Mouse (Mus musculus) Patski (cell line): Measurements from ENCODE around the gene Glis2. TPM values are rescaled to one million over a fixed set of nuclear protein-coding genes. Genes with fewer than 3 reads are reported as not detected.
A peak's percentile ranks its signal among the peaks of the same experiment; 100 is the strongest.

Experiments
- ATAC-seq: fragments of 100-300 bp; one replicate; pipeline ENCODE4 v1.8.0; 2021
- CTCF ChIA-PET: fragments of 350-600 bp; sonication (Branson Sonifier 250); formaldehyde crosslinking; loops from one replicate; lab custom pipeline; 2022; ENCODE audit warnings: inconsistent platforms; lab: Charles Lee
- POLR2A ChIA-PET: fragments of 350-600 bp; sonication (Branson Sonifier 250); formaldehyde crosslinking; loops from one replicate; lab custom pipeline; 2022; ENCODE audit warnings: antibody characterized with exemption, inconsistent platforms; lab: Charles Lee
- DNase-seq: peaks from one replicate; pipeline ENCODE4 v3.0.0-alpha.2; 2011; ENCODE audit warnings: low read depth, low spot score
- H3K27me3 ChIP-seq: fragments of 371-371 bp; one replicate; pipeline ENCODE4 v1.5.1; 2021
- CTCF ChIP-seq: fragments of 100-300 bp; IDR thresholded peaks from one replicate; pipeline ENCODE4 v1.5.1; 2021
- in situ Hi-C: fragments of 300-500 bp; cut with MboI; formaldehyde crosslinking; loops from 3 replicates; pipeline ENCODE4 v1.11.1; 2018; ENCODE audit warnings: low pct_unique_long_range_greater_than_20kb, mixed read lengths
- polyA plus RNA-seq: library from polyadenylated mRNA; unstranded; gene quantifications from one replicate; pipeline ENCODE4 v1.2.3, GENCODE M21; 2021

Glis2 gene
- polyA plus RNA-seq, 1 experiment from 2014 or later = 87.1 TPM

DNA sequence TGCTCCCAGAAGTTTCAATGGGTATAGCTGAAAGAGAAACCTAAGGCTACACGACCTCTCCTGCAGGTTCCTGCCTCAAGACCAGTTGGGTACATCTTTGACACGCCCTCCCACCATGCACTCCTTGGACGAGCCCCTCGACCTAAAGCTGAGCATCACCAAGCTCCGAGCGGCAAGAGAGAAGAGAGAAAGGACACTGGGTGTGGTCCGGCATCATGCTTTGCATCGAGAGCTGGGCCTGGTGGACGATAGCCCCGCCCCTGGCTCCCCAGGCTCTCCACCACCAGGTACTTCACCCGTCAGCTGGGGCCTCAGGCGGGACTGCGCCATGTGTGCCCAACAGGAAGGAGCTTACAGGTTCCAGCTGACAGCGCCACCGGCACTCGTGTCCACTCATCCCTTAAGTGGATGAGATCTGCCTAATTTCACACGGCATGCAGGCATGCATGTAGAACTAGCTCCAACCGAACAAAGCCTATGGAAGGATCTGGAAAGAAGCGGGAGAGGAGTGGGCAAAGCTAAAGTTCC, 14.1 kb downstream of the Glis2 start:
- no peak for ATAC-seq
- POLR2A ChIA-PET = interaction anchor here (0.7 to 4.8 kb wide), 4 partner anchors 14 to 50 kb away, joined by 3 to 34 read pairs (median 4); partner anchors contain the start of genes Glis2 and Pam16
- in situ Hi-C loops = no loop called here
- TF ChIP-seq CTCF = no peak
- CTCF ChIA-PET = interaction anchor here (0.7 to 5.7 kb wide), 15 partner anchors 10 to 120 kb away, joined by 3 to 94 read pairs (median 8); partner anchors contain the start of genes Glis2, Pam16 and Tfap4
- no peak for DNase-seq
- H3K27me3 ChIP-seq = no peaks in the 10 kb centered on the region

- no peaks in the 10 kb centered on the region for H3K27me3 ChIP-seq
- no peak for DNase-seq
- CTCF ChIA-PET = interaction anchor here (1.1 to 5.4 kb wide), 2 partner anchors 46 to 56 kb away, joined by 3 to 26 read pairs; no protein-coding TSS in a partner anchor
- no peak for ATAC-seq
- no peak for TF ChIP-seq CTCF
- POLR2A ChIA-PET = no interaction called here
- in situ Hi-C loops = loop anchor here (5.0 kb wide), 2 partner anchors 44 to 129 kb away; no protein-coding TSS in a partner anchor
Measured at GRCm38 (mm10) chr16:4611193-4611592, 16.7 kb downstream of the Glis2 start.

GRCm38 (mm10) chr16:4611676-4612075, 17.2 kb downstream of the Glis2 start:
- CTCF ChIA-PET = interaction anchor here (1.5 to 5.4 kb wide), 3 partner anchors 19 to 55 kb away, joined by 3 to 26 read pairs (median 6); no protein-coding TSS in a partner anchor

DNA sequence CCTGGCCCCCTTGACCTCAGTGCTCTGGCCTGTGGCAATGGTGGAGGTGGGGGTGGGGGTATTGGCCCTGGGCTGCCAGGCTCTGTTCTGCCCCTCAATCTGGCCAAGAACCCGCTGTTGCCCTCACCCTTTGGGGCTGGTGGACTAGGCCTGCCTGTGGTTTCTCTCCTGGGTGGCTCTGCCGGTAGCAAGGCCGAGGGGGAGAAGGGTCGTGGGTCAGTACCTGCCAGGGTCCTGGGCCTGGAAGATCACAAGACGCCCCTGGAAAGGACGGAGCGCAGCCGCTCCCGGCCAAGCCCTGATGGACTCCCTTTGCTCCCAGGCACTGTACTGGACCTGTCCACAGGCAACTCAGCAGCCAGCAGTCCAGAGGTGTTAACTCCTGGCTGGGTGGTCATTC, 19.2 kb downstream of the Glis2 start:
- ChIA-PET POLR2A (no interaction called here), CTCF (interaction anchor here (1.2 kb wide), 1 partner anchor 33 kb away, joined by 3 read pairs; no protein-coding TSS in a partner anchor)
- no peak for ATAC-seq
- H3K27me3 ChIP-seq = no peaks in the 10 kb centered on the region
- in situ Hi-C loops = loop anchor here (5.0 kb wide), 2 partner anchors 46 to 131 kb away; no protein-coding TSS in a partner anchor
- DNase-seq = no peak
- no peak for TF ChIP-seq CTCF

More at GRCm38 (mm10) chr16:4611676-4612075, 17.2 kb downstream of the Glis2 start:
- in situ Hi-C loops = loop anchor here (5.0 kb wide), 2 partner anchors 44 to 129 kb away; no protein-coding TSS in a partner anchor
- no peak for DNase-seq
- TF ChIP-seq CTCF = no peak
- POLR2A ChIA-PET = no interaction called here
- no peaks in the 10 kb centered on the region for H3K27me3 ChIP-seq
- no peak for ATAC-seq

DNA sequence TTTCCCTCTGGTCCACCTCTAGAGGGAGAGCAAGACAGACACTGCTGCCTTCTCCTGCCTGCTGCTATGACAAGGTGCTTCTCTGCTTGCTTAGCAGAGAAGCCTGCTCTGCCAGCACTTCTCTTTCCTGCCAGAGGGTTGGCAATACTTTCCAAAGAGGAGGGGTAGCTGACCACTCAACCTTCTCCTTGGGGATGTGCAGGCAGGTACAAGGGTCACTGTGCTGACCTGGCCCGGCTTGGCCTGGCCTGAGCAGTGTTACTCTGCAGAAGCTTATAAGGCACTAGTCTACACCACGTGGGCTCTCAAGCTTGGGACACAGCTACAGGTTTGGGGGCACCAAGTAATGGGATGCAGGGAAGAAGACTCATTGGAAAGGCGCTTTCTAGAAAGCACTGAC, 20.1 kb downstream of the Glis2 start:
- no peak for DNase-seq
- no peaks in the 10 kb centered on the region for H3K27me3 ChIP-seq

DNA sequence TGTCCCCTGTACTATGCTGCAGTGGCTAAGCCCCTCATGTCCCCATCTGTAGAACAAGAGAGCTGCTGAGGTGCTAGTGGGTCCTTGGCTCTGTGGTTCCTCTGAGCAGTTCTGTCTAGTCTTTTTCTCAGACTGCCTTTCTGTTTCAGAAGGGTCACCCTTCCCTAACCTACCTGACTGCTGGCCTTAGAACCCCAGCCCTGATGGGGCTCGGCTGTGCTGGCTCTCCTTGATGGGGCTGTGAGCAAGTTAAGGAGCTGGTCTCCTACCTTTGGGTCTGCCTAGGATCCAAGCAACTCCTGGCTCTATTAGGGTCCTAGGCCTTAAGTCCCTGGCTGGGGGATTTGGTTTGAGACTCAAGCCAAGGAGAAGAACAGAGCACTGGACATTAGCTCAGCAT, 20.8 kb downstream of the Glis2 start:
- in situ Hi-C loops = no loop called here
- CTCF ChIA-PET = interaction anchor here (1.1 to 3.5 kb wide), 8 partner anchors 9 to 52 kb away, joined by 3 to 11 read pairs (median 3); partner anchors contain the start of gene Pam16
- no peak for TF ChIP-seq CTCF
- H3K27me3 ChIP-seq = no peaks in the 10 kb centered on the region
- no peak for DNase-seq
- ATAC-seq = no peak
- POLR2A ChIA-PET = interaction anchor here (0.6 to 1.3 kb wide), 2 partner anchors 10 to 56 kb away, joined by 3 read pairs; partner anchors contain the start of genes Pam16 and Tfap4

More for the DNA sequence above, 20.1 kb downstream of the Glis2 start:
- CTCF ChIA-PET = interaction anchor here (1.2 to 3.5 kb wide), 4 partner anchors 22 to 53 kb away, joined by 3 to 11 read pairs (median 5); no protein-coding TSS in a partner anchor
- in situ Hi-C loops = loop anchor here (5.0 kb wide), 2 partner anchors 47 to 132 kb away; no protein-coding TSS in a partner anchor
- no peak for ATAC-seq
- no peak for TF ChIP-seq CTCF
- POLR2A ChIA-PET = no interaction called here

- TF ChIP-seq CTCF = no peak
- in situ Hi-C loops = no loop called here
- no peak for ATAC-seq
- no peaks in the 10 kb centered on the region for H3K27me3 ChIP-seq
- ChIA-PET CTCF (interaction anchor here (1.0 to 3.5 kb wide), 6 partner anchors 10 to 49 kb away, joined by 3 to 11 read pairs (median 4); no protein-coding TSS in a partner anchor), POLR2A (no interaction called here)
- no peak for DNase-seq
Measured at GRCm38 (mm10) chr16:4616829-4617228, 22.3 kb downstream of the Glis2 start.

DNA sequence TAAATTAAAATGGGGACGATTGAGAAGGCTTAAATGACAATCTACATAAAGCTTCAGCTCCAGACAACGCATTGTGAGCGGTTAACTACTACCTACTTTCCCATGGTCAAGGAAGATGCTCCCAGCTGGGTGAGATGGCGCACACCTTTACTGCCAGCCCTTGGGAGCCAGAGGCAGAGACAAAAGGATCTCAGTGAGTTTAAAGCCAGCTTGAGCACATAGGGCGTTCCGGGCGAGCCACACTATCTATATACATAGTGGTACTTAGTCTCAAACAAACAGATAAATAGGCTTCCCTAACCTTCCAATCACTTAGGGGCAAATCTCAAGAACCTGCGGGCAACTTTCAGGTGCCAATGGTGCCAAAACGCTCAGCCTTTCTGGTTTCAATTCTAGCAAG, 29.6 kb downstream of the Glis2 start:
- in situ Hi-C loops = no loop called here
- peak; percentile 24 for ATAC-seq
- no peak for DNase-seq
- no peaks in the 10 kb centered on the region for H3K27me3 ChIP-seq
- CTCF ChIA-PET = interaction anchor here (1.1 to 4.9 kb wide), 5 partner anchors 9 to 43 kb away, joined by 3 to 36 read pairs (median 6); no protein-coding TSS in a partner anchor
- POLR2A ChIA-PET = interaction anchor here (1.4 to 1.9 kb wide), 4 partner anchors 11 to 44 kb away, joined by 3 to 10 read pairs (median 5); no protein-coding TSS in a partner anchor
- TF ChIP-seq CTCF = no peak

- ATAC-seq = peak; percentile 66
- in situ Hi-C loops = no loop called here
- no peak for TF ChIP-seq CTCF
- H3K27me3 ChIP-seq = no peaks in the 10 kb centered on the region
- POLR2A ChIA-PET = interaction anchor here (0.6 to 1.9 kb wide), 7 partner anchors 9 to 43 kb away, joined by 3 to 10 read pairs (median 3); no protein-coding TSS in a partner anchor
- CTCF ChIA-PET = interaction anchor here (1.1 to 4.9 kb wide), 5 partner anchors 9 to 43 kb away, joined by 3 to 36 read pairs (median 6); no protein-coding TSS in a partner anchor
- no peak for DNase-seq
Measured at GRCm38 (mm10) chr16:4624481-4625110, 30.1 kb downstream of the Glis2 start, which contains the start of gene Pam16. TSS of gene Pam16 (minus strand) at chr16:4624988.

DNA sequence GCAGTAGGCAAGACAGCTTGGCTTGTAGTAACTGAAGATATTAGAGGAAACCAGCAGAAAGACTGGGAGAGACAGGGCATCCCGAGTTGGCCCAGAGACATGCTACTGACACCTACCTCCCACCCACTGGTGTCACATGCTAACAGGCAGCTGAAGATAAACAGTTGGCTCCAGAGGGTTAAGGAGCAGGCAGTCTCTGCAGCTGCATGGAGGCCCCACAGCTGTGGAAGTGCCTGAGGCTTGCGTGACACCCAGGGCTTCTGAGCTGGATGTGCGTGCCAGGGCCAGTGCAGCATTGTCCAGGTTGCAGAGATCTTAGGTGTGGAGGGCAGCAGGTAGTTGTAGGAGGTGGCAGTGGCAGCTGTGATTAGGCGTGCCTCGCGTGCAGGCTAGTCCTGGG, 32.6 kb downstream of the Glis2 start:
- DNase-seq (no peak), ATAC-seq (no peak)
- CTCF ChIA-PET = interaction anchor here (1.5 to 4.9 kb wide), 2 partner anchors 10 to 40 kb away, joined by 3 to 36 read pairs; no protein-coding TSS in a partner anchor
- H3K27me3 ChIP-seq = no peaks in the 10 kb centered on the region
- in situ Hi-C loops = no loop called here
- TF ChIP-seq CTCF = no peak
- POLR2A ChIA-PET = interaction anchor here (1.5 kb wide), 1 partner anchor 40 kb away, joined by 3 read pairs; no protein-coding TSS in a partner anchor
